ENCODE assay signal across 8 mouse cellular contexts in the genomic region with DNA sequence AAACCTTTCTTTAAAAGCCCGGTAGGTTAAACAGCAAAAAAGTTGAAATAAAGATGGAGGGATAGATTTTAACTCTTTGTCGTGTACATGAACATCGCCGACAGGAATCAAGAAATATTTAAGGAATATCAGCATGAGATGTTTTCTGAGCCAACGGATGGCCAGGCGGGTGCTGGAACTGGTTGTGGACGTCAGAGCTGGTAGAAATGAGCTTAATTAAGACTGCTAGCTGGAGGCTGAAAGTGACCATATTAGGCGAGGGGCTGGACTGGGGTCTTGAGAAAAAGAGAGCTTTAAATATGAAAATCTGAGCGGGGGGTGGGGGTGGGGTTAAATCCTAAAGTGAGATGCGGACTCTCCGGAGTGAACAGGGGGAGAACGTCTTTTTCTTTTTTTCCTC. TPM values are rescaled to one million over a fixed set of nuclear protein-coding genes. Genes with fewer than 3 reads are reported as not detected.
DNase-seq lines count a peak whose midpoint lies in the region; ATAC-seq and TF ChIP-seq lines count a peak whose summit lies in the region.

No protein-coding gene starts in this region.

- H3K27ac ChIP-seq in ES-E14 (ENCODE audit: insufficient read depth, low read depth, low read length, poor library complexity, severe bottlenecking), result peak overlapping the region; percentile 99
- H3K27ac ChIP-seq in forebrain, embryonic 15.5 days (replicated peaks), result peak overlapping the region; percentile 66
- H3K27ac ChIP-seq in liver, embryonic 13.5 days, result peak overlapping the region; percentile 91
- H3K27ac ChIP-seq in small intestine, adult 2 months (ENCODE audit: insufficient read depth, low read depth, low read length), result peak overlapping the region; percentile 41; the same call in 1 of the 2 replicates

- no peaks in the 10 kb centered on the region for H3K36me3 ChIP-seq in erythroblast, embryonic 14.5 days (ENCODE audit: control insufficient read depth)
- H3K36me3 ChIP-seq in ES-E14 (ENCODE audit: control insufficient read depth, insufficient read depth, low read length, poor library complexity, severe bottlenecking), result no peaks in the 10 kb centered on the region
- H3K36me3 ChIP-seq in forebrain, embryonic 15.5 days, result no peaks in the 10 kb centered on the region
- H3K36me3 ChIP-seq in liver, embryonic 13.5 days, result no peaks in the 10 kb centered on the region
- no peaks in the 10 kb centered on the region for H3K36me3 ChIP-seq in small intestine, adult 2 months (ENCODE audit: control insufficient read depth, insufficient read depth, low read length)

- H3K9ac ChIP-seq in ES-E14 (ENCODE audit: insufficient read depth, low read depth, low read length, poor library complexity, severe bottlenecking), result peak overlapping the region; percentile 95
- H3K9ac ChIP-seq in forebrain, embryonic 15.5 days (replicated peaks), result peak overlapping the region; percentile 49
- H3K9ac ChIP-seq in liver, embryonic 13.5 days, result peak overlapping the region; percentile 73

- peak overlapping the region; percentile 70 for H3K4me2 ChIP-seq in forebrain, embryonic 15.5 days (replicated peaks)
- peak overlapping the region; percentile 98 for H3K4me2 ChIP-seq in liver, embryonic 13.5 days

- no peaks in the 10 kb centered on the region for H3K9me3 ChIP-seq in erythroblast, embryonic 14.5 days (ENCODE audit: control insufficient read depth, low read length)
- H3K9me3 ChIP-seq in ES-E14 (ENCODE audit: control insufficient read depth, insufficient read depth, low read depth, low read length), result no peaks in the 10 kb centered on the region
- H3K9me3 ChIP-seq in forebrain, embryonic 15.5 days, result no peaks in the 10 kb centered on the region
- H3K9me3 ChIP-seq in liver, embryonic 13.5 days (replicated peaks), result no peaks in the 10 kb centered on the region

- no peak for TF ChIP-seq POLR2A in small intestine, adult 2 months (IDR thresholded peaks at IDR 0.05; ENCODE audit: low read depth, low read length)

- peak overlapping the region; percentile 76 for H3K4me3 ChIP-seq in erythroblast, embryonic 14.5 days (replicated peaks)
- peak overlapping the region; percentile 72 to 81 for H3K4me3 ChIP-seq in ES-E14 (ENCODE audit: insufficient read depth in 1 of 2, low read depth in 1 of 2, low read length in 2 of 2, poor library complexity in 1 of 2, severe bottlenecking in 1 of 2)
- peak overlapping the region; percentile 46 for H3K4me3 ChIP-seq in forebrain, embryonic 15.5 days
- peak overlapping the region; percentile 70 for H3K4me3 ChIP-seq in liver, embryonic 13.5 days (replicated peaks)
- peak overlapping the region; percentile 69; the same call in 1 of the 2 replicates for H3K4me3 ChIP-seq in small intestine, adult 2 months (ENCODE audit: low read depth, low read length)

- in situ Hi-C loops in ES-E14 (cut with MboI; ENCODE audit: low sequenced_read_pairs in 2 of 2, unreplicated experiment in 2 of 2), result no loop called here

- under 1% methylated on average over 12 of the region's 12 CpGs for WGBS in forebrain, embryonic 15.5 days
- 2% methylated on average over 12 of the region's 12 CpGs for WGBS in liver, embryonic 13.5 days (ENCODE audit: insufficient replicate concordance)
- 14% methylated on average over 12 of the region's 12 CpGs for WGBS in small intestine, adult 2 months

- ATAC-seq in erythroblast, adult 5-6 weeks (replicated peaks; ENCODE audit: low FRiP score, poor library complexity, severe bottlenecking), result no peak
- ATAC-seq in forebrain, embryonic 15.5 days (replicated peaks), result no peak
- ATAC-seq in liver, embryonic 13.5 days (ENCODE audit: low read depth), result no peak

- TF ChIP-seq CTCF in small intestine, adult 2 months (IDR thresholded peaks at IDR 0.05; ENCODE audit: extremely low read depth, insufficient read length, insufficient replicate concordance, low read depth, low read length), result no peak

- H3K27me3 ChIP-seq in erythroblast, embryonic 14.5 days (ENCODE audit: control insufficient read depth), result peaks cover 24% of the 10 kb centered on the region
- no peaks in the 10 kb centered on the region for H3K27me3 ChIP-seq in forebrain, embryonic 15.5 days
- 0 out of 2 replicates have a peak, but pooled peaks cover 2% of the 10 kb centered on the region for H3K27me3 ChIP-seq in liver, embryonic 13.5 days
- no peaks in the 10 kb centered on the region for H3K27me3 ChIP-seq in small intestine, adult 2 months (ENCODE audit: control insufficient read depth, insufficient read depth, low read length)

- DNase-seq in ES-E14 (ENCODE audit: low read depth, low spot score), result no peak
- no peak for DNase-seq in liver, embryonic 13.5 days
- no peak for DNase-seq in urinary bladder, postnatal 10 days (ENCODE audit: low spot score)
- no peak for DNase-seq in right cerebral cortex, postnatal 10 days (ENCODE audit: low spot score in 2 of 2)

- H3K4me1 ChIP-seq in erythroblast, embryonic 14.5 days (ENCODE audit: control insufficient read depth), result peaks cover 38% of the 10 kb centered on the region
- H3K4me1 ChIP-seq in ES-E14 (ENCODE audit: control insufficient read depth in 2 of 2, insufficient read depth in 2 of 2, low read length in 2 of 2, poor library complexity in 1 of 2), result peaks cover 10 to 22% of the 10 kb centered on the region in 2 experiments
- H3K4me1 ChIP-seq in forebrain, embryonic 15.5 days, result peaks cover 11% of the 10 kb centered on the region
- H3K4me1 ChIP-seq in liver, embryonic 13.5 days (replicated peaks), result peaks cover 50% of the 10 kb centered on the region
- H3K4me1 ChIP-seq in small intestine, adult 2 months (ENCODE audit: control insufficient read depth, insufficient read depth, insufficient read length, low read length), result peaks cover 2% of the 10 kb centered on the region; the same call in 1 of the 2 replicates

TF ChIP-seq in ES-E14, 5 proteins besides CTCF, POLR2A, EP300 and RAD21:
- TF ChIP-seq CHD2 (IDR thresholded peaks at IDR 0.05; ENCODE audit: low read depth, low read length) (no peak), HCFC1 (IDR thresholded peaks at IDR 0.05; ENCODE audit: borderline replicate concordance, insufficient read depth, low read length) (no peak), ZNF384 (IDR thresholded peaks at IDR 0.05; ENCODE audit: low read depth, low read length) (no peak), MAFK (IDR thresholded peaks at IDR 0.05; ENCODE audit: insufficient read depth, low read depth, low read length) (no peak), ZC3H11A (IDR thresholded peaks at IDR 0.05; ENCODE audit: borderline replicate concordance, low read depth, low read length) (no peak)
TF ChIP-seq in ES-E14: peak in this region for 0.

RNA-seq across cellular contexts. Expression of a gene that starts 57.8 kb away (rescaled TPM):
- 2.0 and 2.4 TPM in 2 replicates for polyA plus RNA-seq in erythroblast, embryonic 14.5 days (2012)
- 52.7 and 66.1 TPM in 2 replicates for total RNA-seq in erythroblast, adult 5-6 weeks (2015; ENCODE audit: low replicate concordance)
- total RNA-seq in erythroblast, adult 5-6 weeks (2017; ENCODE audit: low replicate concordance), result 38.1 and 39.2 TPM in 2 replicates
- 179 and 282 TPM in 2 replicates for total RNA-seq in ES-E14 (2012; rRNA removed)
- polyA plus RNA-seq in forebrain, embryonic 15.5 days (2015; fragmentation: Nextera tagmentation; extraction: Ambion mirVana), result 492 and 524 TPM in 2 replicates
- 336 and 337 TPM in 2 replicates for polyA plus RNA-seq in liver, embryonic 13.5 days (2015; fragmentation: Nextera tagmentation; extraction: Ambion mirVana)
- polyA plus RNA-seq in small intestine, adult 2 months (2012; rRNA removed), result 9.4 and 17.7 TPM in 2 replicates

Comparison
In these comparisons a context has a peak if more than half of its experiments do, and no peak if none do; other contexts are left out.
1. H3K27ac ChIP-seq: peak in every context shown above with its lines; median percentile 99 in ES-E14; 91 in liver, embryonic 13.5 days; 66 in forebrain, embryonic 15.5 days; 41 in small intestine, adult 2 months.
2. RNA of a gene that starts 57.8 kb away (polyA plus RNA-seq): 492 to 524 TPM in forebrain, embryonic 15.5 days and 336 to 337 TPM in liver, embryonic 13.5 days; 9.4 to 17.7 TPM in small intestine, adult 2 months and 2.0 to 2.4 TPM in erythroblast, embryonic 14.5 days; every median in the first group is over 10 times any median in the second.
3. Peak in every context shown above with its lines, with median percentiles within 50 percentile points of each other: H3K4me3 ChIP-seq and H3K9ac ChIP-seq.